Mouse (Mus musculus) cortical plate, adult 2 months (tissue): ENCODE data around the gene Brca2. TPM values are rescaled to one million over a fixed set of nuclear protein-coding genes. Genes with fewer than 3 reads are reported as not detected.

Experiments used
- H3K27ac ChIP-seq: fragments of 200-500 bp; 2 replicates; pipeline ENCODE4 v1.5.1; 2012; ENCODE audit warnings: low read length, control low read depth, inconsistent platforms; ENCODE audit not compliant: insufficient read depth
- H3K4me1 ChIP-seq: fragments of 200-500 bp; 2 replicates; pipeline ENCODE4 v1.6.1; 2011; ENCODE audit warnings: low read length; ENCODE audit not compliant: control insufficient read depth, insufficient read depth
- H3K4me3 ChIP-seq: fragments of 200-500 bp; 2 replicates; pipeline ENCODE4 v1.5.1; 2011; ENCODE audit warnings: mild to moderate bottlenecking, low read length, control low read depth; ENCODE audit not compliant: insufficient read depth
- CTCF ChIP-seq: fragments of 200-500 bp; IDR thresholded peaks from 2 replicates; pipeline ENCODE4 v1.5.1; 2011; ENCODE audit warnings: mild to moderate bottlenecking, control low read depth, low read length; ENCODE audit not compliant: insufficient read depth; ENCODE audit errors: extremely low read depth
- POLR2A ChIP-seq: fragments of 200-500 bp; IDR thresholded peaks from 2 replicates; pipeline ENCODE4 v1.6.1; 2011; ENCODE audit warnings: mild to moderate bottlenecking, low read length, control low read depth; ENCODE audit not compliant: insufficient read depth; ENCODE audit errors: extremely low read depth
- polyA plus RNA-seq: library from polyadenylated mRNA; depleted of rRNA; stranded (reverse); fragments of >200 nt; gene quantifications from 2 replicates; pipeline ENCODE4 v1.2.3, GENCODE M21; 2012

Gene Brca2
- polyA plus RNA-seq, 1 experiment = 6.3 TPM

DNA sequence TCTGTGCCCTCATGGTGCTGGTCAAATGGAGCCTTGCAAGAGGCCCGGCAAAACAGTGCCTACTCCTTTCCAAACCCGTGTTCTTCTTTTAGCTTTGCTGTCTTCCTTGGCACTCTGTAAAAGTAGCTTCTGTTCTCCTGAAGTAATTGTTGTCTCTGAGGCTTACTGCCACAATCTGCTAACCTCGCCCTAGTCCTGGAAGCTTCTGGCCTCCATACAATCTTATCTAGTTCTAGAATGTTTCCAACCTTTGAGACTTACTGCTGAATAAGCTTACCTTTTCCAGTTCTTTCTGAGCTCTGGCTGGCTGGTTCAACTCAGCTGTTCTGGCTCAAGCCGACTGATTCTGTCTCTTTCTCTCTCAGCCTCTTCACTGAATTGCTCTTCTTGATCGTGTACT, 39.4 kb downstream of the Brca2 start:
- Histone ChIP-seq H3K27ac (no peak overlapping the region), H3K4me3 (no peak overlapping the region), H3K4me1 (peaks cover 8% of the 10 kb centered on the region)
- no peak for TF ChIP-seq POLR2A
- TF ChIP-seq CTCF = no peak

- no peak overlapping the region for H3K4me3 ChIP-seq
- no peak for TF ChIP-seq POLR2A
- TF ChIP-seq CTCF = no peak
- no peak overlapping the region for H3K27ac ChIP-seq
- H3K4me1 ChIP-seq = peaks cover 10% of the 10 kb centered on the region
Measured at GRCm38 (mm10) chr5:150564426-150564825, 42.0 kb downstream of the Brca2 start.

DNA sequence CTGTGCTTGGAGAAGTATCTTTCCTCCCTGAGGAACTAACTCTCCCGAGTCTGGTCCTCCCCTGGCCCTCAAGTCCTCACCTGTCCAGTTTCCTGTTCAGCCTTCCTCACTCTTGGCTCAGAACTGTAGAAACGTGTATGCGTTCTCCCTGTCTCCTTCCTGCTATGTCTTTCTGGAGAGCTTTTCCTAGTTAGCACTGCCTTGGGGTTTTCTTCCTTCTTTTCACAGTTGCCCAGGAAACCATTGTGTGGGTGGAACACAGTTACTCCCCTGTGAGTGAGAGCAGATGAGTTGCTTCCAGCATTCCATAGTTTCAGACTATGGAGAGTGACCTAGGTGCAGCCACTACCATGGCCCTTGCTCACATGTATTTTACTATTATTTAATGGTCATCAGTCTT, 43.8 kb downstream of the Brca2 start:
- Histone ChIP-seq H3K4me1 (peaks cover 10% of the 10 kb centered on the region), H3K27ac (peak overlapping the region; percentile 75), H3K4me3 (no peak overlapping the region)
- TF ChIP-seq CTCF = no peak

- no peak overlapping the region for H3K4me3 ChIP-seq
- TF ChIP-seq CTCF (no peak), POLR2A (no peak)
- no peak overlapping the region for H3K27ac ChIP-seq
- peaks cover 10% of the 10 kb centered on the region for H3K4me1 ChIP-seq
Measured at GRCm38 (mm10) chr5:150566971-150567370, 44.5 kb downstream of the Brca2 start.

DNA sequence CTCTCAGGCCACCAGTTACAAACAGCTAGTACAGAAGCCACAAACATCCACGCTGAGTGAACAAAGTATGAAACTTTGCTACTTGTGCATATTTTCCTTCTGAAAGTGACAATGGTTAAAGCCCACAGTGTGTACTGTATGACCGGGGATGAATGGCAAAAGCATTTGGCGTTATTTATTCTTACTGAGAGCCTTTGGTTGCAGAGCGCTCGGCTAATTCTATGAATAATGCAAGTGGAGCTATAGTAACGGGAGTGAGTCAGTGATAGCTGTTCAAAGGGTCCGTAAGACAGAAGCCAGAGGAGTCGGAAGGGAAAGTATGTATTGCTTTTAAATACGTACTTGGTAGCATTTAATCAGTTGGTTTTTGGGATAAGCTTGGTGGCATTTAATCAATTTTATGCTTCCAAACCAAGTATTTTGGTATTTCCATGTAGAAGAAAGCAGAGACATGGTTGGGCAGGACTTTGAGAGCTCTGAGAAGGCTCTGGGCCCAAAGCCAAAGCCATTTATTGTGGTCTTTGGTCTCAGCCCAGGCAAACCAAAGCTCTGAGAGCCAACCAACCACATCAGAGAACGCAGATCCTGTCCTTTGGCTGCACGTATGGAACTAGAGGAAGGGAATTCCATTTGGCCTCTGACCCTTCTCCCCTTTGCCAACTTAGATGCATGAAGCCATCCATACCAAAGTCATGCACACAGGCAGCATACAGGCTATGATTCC, 48.2 kb downstream of the Brca2 start:
- TF ChIP-seq CTCF (no peak), POLR2A (no peak)
- no peak overlapping the region for H3K27ac ChIP-seq

DNA sequence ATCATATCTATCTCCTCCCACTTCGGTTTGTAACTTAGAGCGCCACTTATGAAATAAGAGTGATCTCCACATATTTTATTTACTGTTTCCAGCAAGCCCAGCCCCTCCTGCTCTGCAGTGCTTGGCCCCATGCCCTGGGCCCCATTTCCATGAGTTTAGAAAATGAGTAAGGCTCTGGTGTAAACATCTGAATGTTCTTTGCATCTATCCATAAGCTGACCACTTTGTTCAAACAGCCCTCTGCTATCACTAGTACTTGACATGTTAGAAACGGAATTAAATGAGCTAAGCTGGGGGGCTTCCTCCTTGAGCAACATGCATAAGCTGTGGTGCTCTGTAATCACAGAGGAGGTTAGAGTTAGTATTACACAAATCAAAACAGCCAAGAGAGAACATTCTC, 52.0 kb downstream of the Brca2 start:
- no peak for TF ChIP-seq CTCF
- TF ChIP-seq POLR2A = no peak
- H3K4me1 ChIP-seq = no peaks in the 10 kb centered on the region
- no peak overlapping the region for H3K4me3 ChIP-seq
- no peak overlapping the region for H3K27ac ChIP-seq

More for the DNA sequence above, 48.2 kb downstream of the Brca2 start:
- Histone ChIP-seq H3K4me3 (no peak overlapping the region), H3K4me1 (peaks cover 8% of the 10 kb centered on the region)

DNA sequence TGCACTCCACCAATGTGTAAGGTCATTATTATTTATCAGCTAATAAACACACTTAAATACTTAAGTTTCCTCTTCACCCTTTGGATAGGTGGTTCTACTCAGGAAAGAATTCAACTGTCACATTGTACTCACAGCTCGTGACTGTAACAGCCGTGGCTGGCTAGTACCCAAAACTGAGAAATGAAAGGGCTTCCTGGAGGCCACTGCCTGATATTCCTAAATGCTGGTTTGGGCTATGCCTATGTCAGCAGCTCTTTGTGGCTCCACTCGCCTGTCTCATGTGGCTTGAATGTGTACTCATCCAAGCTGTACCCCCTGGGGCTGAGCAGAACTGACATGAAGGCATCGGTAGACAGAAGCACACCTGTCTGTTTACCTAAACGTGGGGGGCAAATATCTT, 52.5 kb downstream of the Brca2 start:
- TF ChIP-seq POLR2A = no peak
- TF ChIP-seq CTCF = no peak
- no peaks in the 10 kb centered on the region for H3K4me1 ChIP-seq
- no peak overlapping the region for H3K4me3 ChIP-seq
- H3K27ac ChIP-seq = no peak overlapping the region

DNA sequence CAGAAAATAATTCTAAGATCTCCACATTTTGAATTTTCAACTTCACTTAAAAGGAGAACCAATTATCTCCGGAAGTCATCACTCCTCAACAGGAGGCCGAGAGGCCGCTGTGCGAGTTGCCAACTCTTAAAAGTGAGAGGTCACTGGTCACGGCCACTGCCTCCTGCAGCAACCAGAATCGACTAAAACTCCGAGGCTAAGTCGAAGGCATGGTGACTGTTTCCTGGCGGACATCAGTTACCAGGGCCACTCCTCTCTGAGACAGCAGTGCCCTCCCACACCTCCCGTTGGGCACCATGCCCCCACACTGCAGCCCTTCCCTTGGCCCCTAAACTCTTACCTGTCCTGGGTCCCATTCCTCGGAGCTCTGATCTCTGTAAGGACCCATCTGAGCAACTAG, 54.4 kb downstream of the Brca2 start:
- no peak overlapping the region for H3K27ac ChIP-seq
- no peaks in the 10 kb centered on the region for H3K4me1 ChIP-seq

DNA sequence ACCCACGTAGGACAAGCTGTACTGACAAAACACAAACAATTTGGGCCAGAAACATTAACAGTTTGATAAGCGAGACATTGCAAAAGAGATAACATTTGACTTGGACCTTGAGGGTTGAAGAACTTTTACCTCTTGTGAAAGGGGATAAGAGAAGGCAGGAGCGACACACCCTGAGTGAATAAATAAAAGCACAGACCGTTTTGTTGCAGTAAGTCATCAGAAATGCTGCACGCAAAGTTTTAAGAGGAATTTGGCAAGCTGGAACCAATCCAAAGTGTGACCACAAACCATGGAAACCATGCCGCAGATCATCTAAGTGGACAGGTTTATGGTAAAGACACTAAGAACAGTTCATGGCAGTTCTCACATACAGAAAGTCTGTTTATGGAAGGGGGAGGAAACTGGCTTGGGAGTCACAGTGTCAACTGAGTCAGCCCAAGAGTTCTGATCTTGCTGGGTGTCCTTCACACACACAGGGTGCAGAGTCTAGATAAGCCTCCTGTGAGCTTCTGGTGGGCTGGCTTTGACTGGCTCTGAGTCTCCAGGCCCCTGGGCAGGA, 56.3 kb downstream of the Brca2 start:
- TF ChIP-seq CTCF (no peak), POLR2A (no peak)
- H3K4me1 ChIP-seq = peaks cover 3% of the 10 kb centered on the region
- no peak overlapping the region for H3K4me3 ChIP-seq
- no peak overlapping the region for H3K27ac ChIP-seq

More for the DNA sequence above, 54.4 kb downstream of the Brca2 start:
- no peak overlapping the region for H3K4me3 ChIP-seq
- TF ChIP-seq CTCF (no peak), POLR2A (no peak)

DNA sequence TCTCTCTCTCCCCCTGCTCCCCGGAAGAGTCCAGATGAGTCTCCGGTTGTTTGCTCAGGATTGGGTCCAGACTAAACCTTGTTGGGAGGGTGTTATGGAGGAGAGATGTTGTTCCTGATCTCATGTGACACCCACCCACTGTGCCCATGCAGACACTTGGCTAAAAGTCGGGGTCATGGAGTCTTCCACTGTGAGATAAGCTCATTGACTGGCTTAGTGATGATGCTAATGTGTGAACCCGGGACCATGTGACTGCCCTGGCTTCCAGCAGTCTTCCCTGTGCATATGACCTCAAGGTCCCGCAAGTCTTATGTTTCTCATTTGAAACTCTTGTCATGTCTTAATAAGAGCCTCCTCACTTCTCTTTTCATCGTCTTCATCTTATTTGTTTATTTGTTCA, 58.8 kb downstream of the Brca2 start:
- TF ChIP-seq POLR2A (no peak), CTCF (no peak)
- Histone ChIP-seq H3K4me1 (peaks cover 5% of the 10 kb centered on the region), H3K27ac (no peak overlapping the region), H3K4me3 (no peak overlapping the region)
